Mouse (Mus musculus) heart, adult 11 months (tissue): Measurements from ENCODE around the gene Ube2d1.
A peak's percentile ranks its signal among the peaks of the same experiment; 100 is the strongest.

Experiments used
- DNase-seq: peaks from one replicate; pipeline ENCODE4 v3.0.0; 2022

Gene Ube2d1

DNA sequence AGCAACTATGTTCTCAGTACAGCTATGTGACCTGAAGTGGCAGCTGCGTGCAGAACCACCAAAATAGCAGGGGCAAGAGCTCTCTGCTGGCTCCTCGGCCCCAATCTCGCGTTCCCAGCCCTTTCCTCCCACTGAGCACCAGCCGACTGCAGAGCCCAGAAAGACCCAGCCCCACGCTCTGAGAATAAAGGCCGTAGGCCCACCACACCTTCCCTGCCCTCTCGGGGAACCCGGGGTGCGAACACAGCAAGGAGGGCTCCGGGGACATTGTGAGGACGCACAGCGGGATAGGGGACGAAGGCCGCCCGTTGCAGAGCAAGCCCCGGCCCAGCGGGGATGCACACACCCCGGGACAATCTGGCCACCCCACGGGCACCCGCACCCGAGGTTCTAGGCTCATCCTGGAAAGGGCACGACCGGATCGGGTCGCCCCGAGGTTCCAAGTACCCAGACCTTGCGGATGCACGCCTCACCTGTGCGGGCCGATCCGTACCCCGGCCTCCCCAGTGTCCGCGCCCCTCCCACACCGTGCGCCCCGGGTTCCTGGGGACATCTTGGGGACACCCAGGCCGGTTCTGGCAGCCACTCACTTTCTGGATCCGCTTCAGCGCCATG lies 444 bp downstream of the Ube2d1 start:
- DNase-seq, result peak; percentile 92

DNA sequence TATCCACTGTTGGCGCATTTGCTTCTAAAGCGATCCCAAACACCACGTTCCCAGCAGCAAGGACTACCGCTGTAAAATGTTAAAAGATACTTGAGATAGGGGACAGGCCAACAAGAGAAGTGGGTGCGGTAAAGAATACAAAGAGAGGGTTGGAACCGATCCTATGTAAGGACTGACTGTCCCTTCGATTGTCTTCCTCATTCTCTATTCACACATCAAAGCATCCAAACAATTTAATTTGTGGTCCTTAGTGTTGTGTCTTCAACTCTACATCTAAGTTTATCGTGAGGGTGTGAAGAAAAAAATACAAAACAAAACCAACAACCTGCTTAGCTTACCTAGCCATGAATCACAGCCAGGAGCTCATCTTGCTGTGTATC lies 941 bp downstream of the Ube2d1 start:
- no peak for DNase-seq

DNA sequence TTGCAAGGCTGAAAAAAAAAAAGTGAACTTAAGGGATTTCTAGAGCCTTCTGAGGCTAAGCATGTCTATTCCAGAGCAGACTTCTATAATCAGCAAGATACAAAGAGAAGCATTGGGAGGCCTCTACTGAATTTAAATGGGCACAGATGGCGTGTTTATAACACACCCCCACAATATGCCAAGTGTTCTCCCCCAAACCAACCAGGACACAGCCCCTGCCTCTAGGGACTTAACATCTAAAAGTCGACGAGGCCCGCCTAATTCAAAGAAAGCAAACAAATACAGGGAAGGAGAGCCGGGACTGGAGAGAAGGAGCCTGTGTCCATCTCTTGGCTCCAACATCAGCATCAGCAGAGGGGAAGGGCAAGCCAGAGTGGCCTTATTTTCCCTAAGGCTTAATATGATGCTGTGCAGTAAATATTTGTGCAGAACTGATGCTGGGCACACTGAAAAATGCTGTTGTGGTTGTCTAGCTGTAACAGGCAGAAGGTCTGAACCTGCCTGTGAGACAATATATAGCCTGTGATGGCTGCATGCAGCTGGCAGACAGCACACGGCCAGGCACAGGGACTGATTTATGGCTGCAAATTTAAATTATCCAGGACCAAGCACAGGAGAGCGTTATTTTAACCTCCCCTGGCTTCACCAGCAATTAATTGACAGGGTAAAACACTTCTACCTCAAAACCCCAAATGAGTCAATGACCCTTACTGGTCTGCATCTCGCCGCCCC lies 11.9 kb downstream of the Ube2d1 start:
- DNase-seq, result peak; percentile 66

DNA sequence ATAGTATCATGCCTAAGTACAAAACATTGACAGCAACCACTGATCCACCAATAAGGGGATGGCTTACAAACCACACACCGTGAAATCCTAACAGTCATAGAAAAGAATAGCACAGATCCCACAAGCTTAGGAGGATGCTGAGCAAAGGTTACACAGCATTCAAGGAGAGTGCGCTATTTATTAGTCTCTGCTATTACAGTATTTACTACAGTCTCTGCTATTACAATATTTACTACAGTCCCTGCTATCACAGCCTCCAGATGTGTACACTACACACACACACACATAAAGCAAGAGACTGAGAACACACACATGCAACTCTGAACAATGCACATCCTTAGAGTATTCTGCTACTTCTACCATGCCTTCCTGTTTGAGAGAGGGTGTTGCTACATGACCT lies 17.1 kb downstream of the Ube2d1 start:
- DNase-seq, result peak; percentile 17

DNA sequence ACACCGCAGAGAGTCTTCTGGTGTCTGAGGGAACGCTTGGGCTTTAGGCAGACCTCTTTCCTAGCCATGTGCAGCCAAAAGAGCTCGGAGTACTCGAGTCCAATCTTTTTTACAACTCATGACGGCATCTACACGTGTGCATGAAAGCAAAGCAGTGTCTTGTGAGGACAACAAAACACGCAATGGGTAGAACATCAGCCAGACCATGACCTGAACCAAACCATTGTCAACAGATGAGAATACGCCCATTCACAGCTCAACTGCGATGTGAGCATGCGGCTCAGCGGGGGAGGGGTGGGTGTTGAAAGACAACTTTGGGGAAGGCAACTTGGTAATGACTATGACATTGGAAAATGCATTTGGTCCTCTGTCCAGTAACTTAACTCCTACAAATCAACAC lies 17.6 kb downstream of the Ube2d1 start:
- peak; percentile 78 for DNase-seq

DNA sequence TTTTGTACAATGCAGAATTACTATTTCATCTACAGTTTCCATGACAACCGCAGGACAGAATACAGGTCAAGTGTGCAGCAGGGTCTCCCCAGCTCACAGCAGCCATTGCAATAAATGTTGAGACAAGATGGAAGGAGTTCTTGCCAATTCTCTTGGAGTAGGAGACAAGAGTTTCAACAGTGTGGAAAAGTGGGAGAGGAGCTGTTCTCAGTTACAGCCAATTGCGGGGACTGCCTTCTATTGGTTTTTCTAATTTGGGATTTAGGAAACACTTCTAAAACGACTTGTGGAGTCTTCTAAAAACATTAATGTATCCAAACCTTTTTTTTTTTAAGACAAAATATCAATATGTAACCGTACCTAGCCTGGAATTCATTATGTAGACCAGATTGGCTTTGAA lies 20.0 kb downstream of the Ube2d1 start:
- DNase-seq, result no peak

DNA sequence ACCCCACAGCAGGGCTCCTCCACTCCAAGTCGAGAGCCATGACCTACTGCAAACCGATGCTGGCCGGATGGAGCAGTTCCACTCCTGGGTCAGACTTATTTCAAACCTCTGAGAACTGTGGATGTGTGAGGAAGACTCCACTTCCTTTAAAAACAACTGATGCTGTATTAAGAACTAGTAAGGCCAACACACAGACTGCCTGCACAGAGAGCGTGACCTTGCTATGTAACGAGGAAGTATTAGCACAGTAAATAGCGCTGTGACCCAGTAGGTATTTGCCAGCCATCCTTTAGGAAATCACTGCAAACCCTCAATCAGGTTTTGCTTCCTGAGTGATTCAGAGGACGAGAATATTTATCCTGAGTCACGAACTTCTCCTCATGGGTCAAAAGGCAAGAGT lies 23.4 kb downstream of the Ube2d1 start:
- peak; percentile 68 for DNase-seq

DNA sequence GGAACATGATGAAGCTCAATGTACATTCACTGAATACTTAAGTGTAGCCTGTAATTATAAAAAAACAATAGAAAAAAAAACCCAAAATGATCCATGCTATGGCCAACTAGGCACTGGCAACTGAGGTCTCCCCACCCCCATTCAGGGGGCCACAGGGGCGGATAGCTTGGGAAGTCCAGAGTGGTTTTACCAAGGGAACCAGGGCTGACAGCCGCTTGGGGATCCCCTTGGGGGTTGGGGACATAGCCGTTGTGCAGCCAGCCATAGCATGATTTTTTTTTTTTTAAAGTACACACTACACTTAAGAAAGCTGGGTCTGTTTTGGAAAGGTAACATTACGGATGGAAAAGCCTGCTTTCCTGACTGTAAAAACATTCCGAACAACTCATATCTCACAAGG lies 26.1 kb downstream of the Ube2d1 start:
- DNase-seq, result no peak

DNA sequence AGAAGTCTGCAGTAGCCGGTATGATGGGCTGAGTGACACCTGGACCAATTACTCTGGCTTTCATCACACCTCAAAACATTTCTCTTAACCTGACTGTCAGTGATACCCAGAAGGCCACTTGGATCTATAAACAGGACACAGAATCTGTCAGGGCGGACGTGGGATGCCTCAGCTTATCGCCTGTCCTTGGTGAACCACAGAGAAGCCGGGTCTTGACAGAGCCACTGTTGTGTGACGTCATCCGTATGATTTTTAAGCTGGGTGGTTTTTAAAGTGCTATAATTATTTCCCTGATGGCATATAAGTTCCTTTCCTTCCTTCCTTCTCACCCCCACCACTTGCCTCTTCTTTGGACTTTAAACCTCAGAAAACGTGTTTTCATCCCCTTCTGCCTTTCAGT lies 26.5 kb downstream of the Ube2d1 start:
- peak; percentile 49 for DNase-seq

DNA sequence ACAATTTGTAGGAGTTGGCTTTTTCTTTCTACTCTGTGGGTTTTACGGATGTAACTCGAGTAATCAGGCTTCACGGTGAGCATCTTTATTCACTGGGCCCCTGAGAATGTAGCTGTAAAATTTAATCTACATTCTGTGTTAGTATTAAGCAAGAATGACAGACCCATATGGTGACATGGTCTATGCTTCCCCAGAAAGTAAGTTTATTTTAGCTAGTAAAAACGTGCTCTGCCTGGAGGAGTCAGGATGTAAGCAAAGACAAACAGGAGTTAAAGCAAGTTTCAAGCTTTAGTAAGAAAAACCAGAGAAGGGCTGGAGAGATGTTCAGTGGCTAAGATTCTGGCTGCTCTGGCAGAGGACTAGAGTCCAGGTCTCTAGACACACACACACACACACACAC lies 31.9 kb downstream of the Ube2d1 start:
- no peak for DNase-seq

DNA sequence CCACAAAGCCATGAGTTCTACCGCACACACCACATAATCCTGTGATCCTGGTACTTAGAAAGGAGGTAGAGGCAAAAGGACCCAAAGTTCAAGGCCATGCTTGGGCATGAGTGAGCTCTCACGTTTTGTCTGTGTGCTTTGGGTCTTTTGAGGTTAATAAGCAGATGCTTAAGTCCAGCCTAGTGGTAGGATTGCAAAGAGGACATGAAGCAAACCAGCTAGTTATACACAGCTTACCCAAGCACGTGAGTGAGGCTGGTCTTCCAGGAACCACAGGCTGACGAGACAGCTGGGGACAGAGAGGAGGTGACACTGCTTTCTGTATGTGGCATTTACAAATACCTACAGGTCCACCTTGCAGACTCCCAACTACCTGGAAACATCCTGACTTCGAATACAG lies 32.6 kb downstream of the Ube2d1 start:
- peak; percentile 70 for DNase-seq

DNA sequence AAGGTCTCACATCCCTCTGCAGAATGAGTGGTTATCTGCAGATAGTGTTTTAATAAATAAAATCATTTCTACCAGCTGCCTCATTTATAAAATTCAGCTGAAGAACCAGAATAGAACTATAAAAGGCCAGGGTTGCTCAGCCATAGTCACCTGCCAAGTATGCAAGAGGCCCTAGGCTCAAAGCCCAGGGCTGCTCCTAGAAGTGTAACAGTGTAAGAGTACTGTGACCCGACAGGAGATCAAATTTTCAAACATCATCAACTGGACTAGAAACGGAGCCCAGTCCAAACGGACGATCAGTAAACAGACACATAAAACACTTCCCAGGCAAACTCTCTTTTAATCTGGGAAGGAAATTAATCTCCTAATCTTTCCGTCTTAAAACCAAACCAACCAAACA lies 33.2 kb downstream of the Ube2d1 start:
- peak; percentile 74 for DNase-seq

DNA sequence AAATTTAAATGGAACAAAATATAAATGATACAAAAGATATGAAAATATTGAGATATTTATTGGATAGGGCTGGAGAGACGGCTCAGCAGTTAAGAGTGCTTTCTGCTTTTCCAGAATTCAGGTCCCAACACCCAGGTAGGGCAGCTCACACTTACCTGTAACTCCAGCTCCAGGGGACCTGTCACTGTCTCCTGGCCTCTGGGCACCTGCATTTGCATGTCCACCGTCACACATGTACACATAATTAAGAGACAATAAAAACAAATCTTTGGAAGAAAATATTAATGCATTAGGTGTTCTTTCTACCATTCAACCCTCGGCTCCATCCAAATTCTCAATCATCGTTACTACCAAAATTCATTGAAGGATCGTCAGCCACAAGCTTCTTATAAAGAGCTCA lies 33.8 kb downstream of the Ube2d1 start:
- DNase-seq, result peak; percentile 56

DNA sequence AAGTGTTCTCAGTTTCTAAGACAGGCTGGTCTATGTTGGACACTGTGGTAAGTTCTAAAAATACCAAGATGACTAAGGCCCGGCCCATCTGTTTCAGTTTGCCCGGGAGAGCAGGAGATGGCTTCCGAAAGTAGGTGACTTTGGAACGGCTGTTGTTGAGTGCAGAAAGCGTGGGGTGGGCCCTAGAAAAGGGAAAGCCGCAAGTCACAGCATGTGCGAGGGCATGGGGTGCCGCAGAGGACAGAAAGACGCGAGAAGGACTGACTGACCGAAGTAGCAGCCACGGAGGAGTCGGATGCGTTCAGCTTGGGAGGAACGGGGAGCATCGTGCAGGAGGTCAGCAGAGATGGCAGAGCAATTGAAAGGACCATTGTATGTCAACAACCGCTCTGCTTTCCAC lies 34.6 kb downstream of the Ube2d1 start:
- DNase-seq, result no peak

DNA sequence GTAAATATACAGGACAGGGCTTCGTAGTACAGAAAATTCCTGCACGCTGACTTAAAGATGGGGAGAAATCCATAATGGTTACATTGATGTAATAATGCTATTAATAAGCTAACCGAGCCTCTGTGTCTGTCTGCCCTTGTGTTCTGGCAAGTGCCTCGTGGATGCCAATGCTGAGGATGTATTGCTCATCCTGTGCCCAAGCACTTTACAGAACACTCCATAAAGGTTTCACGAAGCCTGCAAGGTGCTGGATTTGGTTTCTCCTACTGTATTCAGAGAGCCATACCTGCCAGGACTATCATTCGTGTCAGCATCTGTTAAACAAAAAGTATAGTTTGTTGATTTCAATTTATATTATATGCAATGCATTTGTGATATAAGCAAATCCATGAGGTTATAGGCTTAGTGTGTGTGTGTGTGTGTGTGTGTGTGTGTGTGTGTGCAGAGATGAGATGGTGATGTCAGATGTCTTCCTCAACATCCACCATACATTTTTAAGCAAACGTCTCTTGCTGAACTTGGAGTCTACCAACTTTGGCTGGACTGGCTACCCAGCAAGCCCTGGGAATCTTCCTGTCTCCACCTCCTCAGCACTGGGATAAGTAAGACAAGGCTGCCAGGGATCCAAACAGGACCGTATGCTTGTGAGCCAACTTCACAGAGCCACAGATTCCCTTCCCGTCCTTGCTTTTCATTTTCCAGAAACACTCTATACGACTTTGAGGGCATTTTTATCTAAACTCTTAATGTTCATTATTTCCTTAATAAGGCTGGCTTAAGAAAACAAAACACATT lies 35.8 kb downstream of the Ube2d1 start:
- DNase-seq, result no peak

DNA sequence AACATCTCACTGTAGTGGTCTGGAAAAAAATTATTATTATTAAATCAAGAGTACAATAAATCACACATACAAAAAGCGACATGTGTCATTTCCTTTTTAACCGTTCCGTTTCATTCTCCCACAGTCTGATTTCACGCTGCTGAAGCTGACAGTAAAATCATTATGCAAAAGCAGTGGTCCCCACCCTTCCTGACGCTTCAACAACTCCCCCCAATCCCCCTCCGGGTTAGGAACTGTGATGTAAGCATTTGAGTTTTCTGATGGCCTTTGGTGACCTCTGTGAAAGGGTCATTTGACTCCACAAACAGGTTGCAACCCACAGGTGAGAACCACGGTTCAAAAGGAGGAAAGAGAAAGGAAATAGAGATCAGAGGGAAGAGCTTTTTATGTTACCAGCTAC lies 38.1 kb downstream of the Ube2d1 start:
- DNase-seq, result no peak

DNA sequence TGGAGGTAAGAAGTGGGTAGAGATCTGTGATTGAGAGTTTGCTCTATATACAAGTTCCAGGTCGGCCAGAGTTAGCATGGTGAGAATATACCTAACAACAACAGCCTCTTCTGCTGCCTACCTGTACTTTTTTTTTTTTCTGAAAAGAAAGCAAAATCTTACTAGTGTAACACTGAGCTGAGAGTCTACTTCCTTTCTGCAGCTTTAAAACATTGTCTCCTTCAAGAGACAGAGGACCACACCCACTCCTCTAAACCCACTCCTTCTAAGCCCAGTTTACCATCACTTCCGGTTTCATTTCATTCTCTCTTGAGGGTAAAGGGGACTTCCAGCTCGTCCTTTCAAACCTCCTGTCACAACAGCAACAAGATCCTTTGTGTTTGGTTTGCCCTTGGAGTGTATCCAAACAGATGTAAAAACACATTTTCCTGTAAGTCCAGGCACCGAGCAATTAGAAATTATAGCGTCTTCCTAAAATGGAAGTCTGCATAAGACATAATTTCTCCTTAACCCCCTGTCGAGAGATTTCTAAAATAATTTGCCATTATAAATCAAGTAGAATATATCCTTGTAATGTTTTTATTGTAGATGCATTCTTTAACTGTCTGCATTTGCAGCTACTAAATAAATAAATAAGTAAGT lies 45.5 kb downstream of the Ube2d1 start:
- DNase-seq, result no peak

DNA sequence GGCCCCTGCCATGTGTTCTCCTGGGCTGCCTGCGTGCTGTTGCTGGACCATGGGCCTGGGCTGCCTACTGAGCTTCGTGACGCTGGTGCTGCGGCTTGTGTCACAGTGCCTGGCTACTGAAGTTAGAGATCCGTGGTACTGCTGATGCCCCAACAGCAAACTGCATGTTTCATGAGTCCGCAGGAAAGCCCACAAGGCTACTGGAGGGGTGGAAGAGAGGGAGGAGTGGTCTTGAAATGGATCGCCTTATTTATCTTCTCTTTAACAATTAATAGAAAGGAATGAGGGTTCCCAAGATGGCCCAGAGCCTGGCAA lies 46.9 kb downstream of the Ube2d1 start, which contains the start of gene Tfam:
TSS of gene Tfam (minus strand) at position 41 of the 315 bp plus-strand sequence.
- no peak for DNase-seq

DNA sequence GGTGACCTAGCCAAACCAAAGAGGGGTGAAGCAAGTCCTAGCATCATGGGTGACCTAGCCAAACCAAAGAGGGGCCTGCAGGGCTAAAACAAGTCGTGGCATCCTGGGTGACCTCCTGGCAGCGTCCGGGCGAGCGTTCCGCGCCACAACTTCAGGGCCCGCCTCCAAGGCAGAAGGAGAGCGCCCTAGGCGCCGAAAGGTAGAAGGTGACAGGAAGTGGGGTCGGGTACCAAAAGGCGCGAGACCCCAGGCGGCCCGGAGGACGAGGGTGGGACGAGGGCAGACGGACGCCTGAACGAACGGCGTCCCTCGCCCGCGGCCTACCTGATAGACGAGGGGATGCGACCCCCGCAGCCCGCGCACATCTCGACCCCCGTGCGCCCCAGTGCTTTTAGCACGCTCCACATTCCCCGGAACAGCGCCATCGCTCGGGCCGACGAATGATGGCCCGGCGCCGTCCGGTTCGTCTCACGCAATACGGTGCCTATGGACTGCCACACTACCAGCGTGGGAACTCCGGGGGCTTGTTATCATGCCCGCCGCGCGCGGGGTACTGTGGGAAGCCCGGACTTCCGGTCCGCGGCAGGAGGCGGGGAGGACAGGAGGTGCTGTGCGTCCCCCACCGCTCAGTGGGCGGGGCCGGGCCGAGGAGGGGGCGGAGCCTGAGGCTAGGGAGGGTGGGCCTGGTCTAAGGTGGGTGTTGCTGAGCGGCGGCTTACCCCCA lies 47.4 kb downstream of the Ube2d1 start:
- peak; percentile 100 for DNase-seq

DNA sequence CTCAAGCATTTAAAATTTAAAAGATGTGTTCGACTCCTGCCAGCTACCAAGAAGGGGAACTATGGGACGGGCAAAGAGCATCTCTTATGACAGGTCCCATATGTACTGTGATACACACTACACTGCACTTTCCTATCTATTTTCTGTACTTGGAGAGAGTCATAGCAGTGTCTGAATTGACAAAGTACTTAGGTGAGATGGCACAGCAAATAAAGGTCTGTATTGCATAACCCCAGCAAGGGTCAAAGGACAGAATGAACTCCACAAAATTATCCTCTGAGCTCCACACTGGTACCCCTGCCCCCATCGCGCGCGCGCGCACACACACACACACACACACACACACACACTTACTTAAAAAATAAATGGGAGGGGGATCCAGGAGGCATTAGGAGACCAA lies 51.0 kb downstream of the Ube2d1 start:
- DNase-seq, result no peak

DNA sequence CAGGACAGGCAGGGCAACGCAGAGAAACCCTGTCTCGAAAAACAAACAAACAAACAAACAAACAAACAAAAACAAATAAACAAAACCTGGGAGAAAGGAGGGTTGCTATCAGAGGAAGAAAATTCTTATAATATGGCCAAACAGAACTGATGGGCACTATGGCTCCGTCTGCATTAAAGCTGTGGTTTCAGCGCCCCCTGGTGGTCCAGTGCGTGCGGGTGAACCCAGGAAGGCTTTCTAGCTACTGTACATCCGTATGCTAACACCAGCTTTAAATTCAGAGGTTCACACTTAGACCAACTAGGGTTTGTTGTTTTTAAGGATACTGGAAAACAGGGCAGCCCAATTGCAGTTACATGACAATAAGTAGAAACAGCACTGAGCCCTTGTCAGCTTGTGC lies 59.2 kb downstream of the Ube2d1 start:
- peak; percentile 94 for DNase-seq

DNA sequence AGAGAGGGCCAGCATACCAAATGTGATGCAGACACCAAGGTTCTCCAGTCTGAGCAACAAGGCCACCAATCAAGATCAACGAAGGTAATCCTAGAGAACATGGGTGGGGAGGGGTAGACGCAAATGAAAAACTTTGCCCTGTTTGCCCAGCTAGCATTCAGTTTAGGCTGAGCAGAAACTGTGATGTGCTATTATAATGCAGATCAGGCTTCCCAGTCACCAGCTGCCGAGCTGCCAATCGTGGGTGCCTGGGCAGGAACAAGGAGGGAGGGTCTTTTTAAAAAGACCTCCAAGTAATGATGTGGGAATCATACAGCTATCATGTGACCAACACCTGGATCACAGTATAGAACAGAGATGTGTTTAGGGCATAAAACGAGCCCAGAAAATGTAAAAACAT lies 62.0 kb downstream of the Ube2d1 start:
- no peak for DNase-seq

DNA sequence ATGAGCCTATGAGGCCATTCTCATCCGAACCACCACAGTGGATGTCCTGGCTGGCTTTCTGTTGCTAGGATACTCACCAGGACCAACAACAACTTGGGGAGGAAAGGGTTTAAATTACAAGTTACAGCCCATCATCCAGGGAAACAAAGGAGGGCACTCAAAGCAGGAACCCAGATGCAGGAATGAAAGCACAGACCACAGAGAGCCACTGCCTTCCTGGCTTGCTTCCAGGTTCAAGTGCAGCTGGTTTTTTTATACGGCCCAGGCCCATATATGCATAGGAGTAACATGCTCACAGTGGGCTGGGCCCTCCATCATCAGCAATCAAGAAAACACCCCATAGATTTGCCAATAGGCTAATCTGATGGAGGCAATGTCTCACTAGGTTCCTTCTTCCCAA lies 62.4 kb downstream of the Ube2d1 start:
- DNase-seq, result no peak
